Mouse (Mus musculus) midbrain, embryonic 15.5 days (tissue): Measurements from ENCODE around the gene Fgb. TPM values are rescaled to one million over a fixed set of nuclear protein-coding genes. Genes with fewer than 3 reads are reported as not detected.

ENCODE experiments used
- ATAC-seq: fragments of 200-750 bp; cut with Nextera tagmentation; replicated peaks from 2 replicates; pipeline ENCODE4 v1.8.0; 2017; ENCODE audit warnings: moderate TSS enrichment
- H3K27ac ChIP-seq: fragments of 300-500 bp; sonication (generic); 2 replicates; pipeline ENCODE4 v1.5.1; 2015; ENCODE audit warnings: mild to moderate bottlenecking, inconsistent platforms
- H3K27me3 ChIP-seq: fragments of 300-500 bp; sonication (generic); replicated peaks from 2 replicates; pipeline ENCODE4 v1.6.1; 2015; ENCODE audit warnings: inconsistent platforms
- H3K36me3 ChIP-seq: fragments of 300-500 bp; sonication (generic); replicated peaks from 2 replicates; pipeline ENCODE4 v1.6.1; 2015; ENCODE audit warnings: inconsistent platforms
- H3K4me1 ChIP-seq: fragments of 300-500 bp; sonication (generic); 2 replicates; pipeline ENCODE4 v1.6.1; 2015; ENCODE audit warnings: inconsistent platforms
- H3K4me2 ChIP-seq: fragments of 300-500 bp; sonication (generic); 2 replicates; pipeline ENCODE4 v1.6.1; 2015; ENCODE audit warnings: inconsistent platforms, mild to moderate bottlenecking, moderate library complexity
- H3K4me3 ChIP-seq: fragments of 300-500 bp; sonication (generic); 2 replicates; pipeline ENCODE4 v1.5.1; 2015; ENCODE audit warnings: mild to moderate bottlenecking, inconsistent platforms
- H3K9ac ChIP-seq: fragments of 300-500 bp; sonication (generic); 2 replicates; pipeline ENCODE4 v1.6.1; 2015; ENCODE audit warnings: mild to moderate bottlenecking, inconsistent platforms
- H3K9me3 ChIP-seq: fragments of 300-500 bp; sonication (generic); 2 replicates; pipeline ENCODE4 v1.6.1; 2016; ENCODE audit warnings: inconsistent platforms
- WGBS: fragments of 180-500 bp; shearing (Covaris S2); methylation state at CpG from one replicate; pipeline ENCODE4 v1.1.7; 2015; ENCODE audit warnings: mixed read lengths; 5-methylcytosine and 5-hydroxymethylcytosine counted together
- polyA plus RNA-seq: library from polyadenylated mRNA; unstranded; fragments of >200 nt; fragmentation: Nextera tagmentation; extraction: Ambion mirVana; gene quantifications from 2 replicates; pipeline ENCODE4 v1.2.1, GENCODE M21; 2015

Gene Fgb
- polyA plus RNA-seq: 0.51 TPM in 1 of 2 replicates, not detected in the other

- Histone ChIP-seq H3K27ac (no peak within 1 kb of the TSS), H3K9ac (no peak within 1 kb of the TSS), H3K4me2 (no peak within 1 kb of the TSS), H3K27me3 (no peaks in the 10 kb centered on the region), H3K9me3 (no peaks in the 10 kb centered on the region), H3K36me3 (no peaks in the 10 kb centered on the region), H3K4me1 (no peaks in the 10 kb centered on the region), H3K4me3 (no peak within 1 kb of the TSS)
- WGBS: 88% methylated on average over 8 of the region's 8 CpGs
- ATAC-seq: no peak
These were observed at the start of gene Fgb for GRCm38 (mm10) chr3:83049680-83050079. Fgb (minus strand) TSS chr3:83049863.

- Histone ChIP-seq H3K9me3 (no peaks in the 10 kb centered on the region), H3K36me3 (no peaks in the 10 kb centered on the region), H3K27me3 (no peaks in the 10 kb centered on the region), H3K4me2 (peak overlapping the region; percentile 55), H3K4me3 (peak overlapping the region; percentile 32; the same call in 1 of the 2 replicates), H3K9ac (peak overlapping the region; percentile 33; the same call in 1 of the 2 replicates), H3K27ac (peak overlapping the region; percentile 81), H3K4me1 (peaks cover 28% of the 10 kb centered on the region)
- ATAC-seq: peak; percentile 46
- 71% methylated on average over 1 of the region's 1 CpGs for WGBS
These were observed 49.5 kb upstream of the Fgb start for GRCm38 (mm10) chr3:83099139-83099538.

GRCm38 (mm10) chr3:83098546-83099034 lies 48.9 kb upstream of the Fgb start:
- Histone ChIP-seq H3K4me3 (peak overlapping the region; percentile 32), H3K36me3 (no peaks in the 10 kb centered on the region), H3K27me3 (no peaks in the 10 kb centered on the region), H3K4me2 (peak overlapping the region; percentile 55), H3K9me3 (no peaks in the 10 kb centered on the region), H3K9ac (peak overlapping the region; percentile 33; the same call in 1 of the 2 replicates), H3K27ac (peak overlapping the region; percentile 81), H3K4me1 (peaks cover 28% of the 10 kb centered on the region)
- peak; percentile 92 for ATAC-seq
- 1% methylated on average over 14 of the region's 14 CpGs for WGBS

- Histone ChIP-seq H3K4me2 (no peak overlapping the region), H3K27me3 (no peaks in the 10 kb centered on the region), H3K4me3 (no peak overlapping the region), H3K9me3 (no peaks in the 10 kb centered on the region), H3K9ac (no peak overlapping the region), H3K36me3 (no peaks in the 10 kb centered on the region), H3K27ac (0 out of 2 replicates have a peak overlapping the region, but pooled peaks have one; percentile 7), H3K4me1 (peaks cover 28% of the 10 kb centered on the region)
- 18% methylated on average over 6 of the region's 6 CpGs for WGBS
- ATAC-seq: 0 out of 2 replicates have a peak, but pooled peaks have one; percentile 10
These were observed 47.9 kb upstream of the Fgb start for GRCm38 (mm10) chr3:83097586-83097985.

GRCm38 (mm10) chr3:83080567-83081055 lies 30.9 kb upstream of the Fgb start:
- Histone ChIP-seq H3K9me3 (no peaks in the 10 kb centered on the region), H3K4me3 (peak overlapping the region; percentile 17; the same call in 1 of the 2 replicates), H3K4me2 (peak overlapping the region; percentile 46), H3K27me3 (no peaks in the 10 kb centered on the region), H3K9ac (no peak overlapping the region), H3K27ac (no peak overlapping the region), H3K36me3 (no peaks in the 10 kb centered on the region), H3K4me1 (peaks cover 6% of the 10 kb centered on the region)
- 5% methylated on average over 11 of the region's 11 CpGs for WGBS
- ATAC-seq: peak; percentile 70; the same call in 1 of the 2 replicates

- H3K4me3 ChIP-seq: no peak overlapping the region
- 18% methylated on average over 3 of the region's 3 CpGs for WGBS
- no peaks in the 10 kb centered on the region for H3K9me3 ChIP-seq
- peaks cover 10% of the 10 kb centered on the region for H3K36me3 ChIP-seq
- no peaks in the 10 kb centered on the region for H3K27me3 ChIP-seq
- H3K4me2 ChIP-seq: no peak overlapping the region
- H3K9ac ChIP-seq: no peak overlapping the region
- H3K4me1 ChIP-seq: peaks cover 6% of the 10 kb centered on the region
- H3K27ac ChIP-seq: no peak overlapping the region
- ATAC-seq: peak; percentile 48; the same call in 1 of the 2 replicates
These were observed 26.9 kb upstream of the Fgb start for GRCm38 (mm10) chr3:83076563-83076962.

GRCm38 (mm10) chr3:83070231-83070630 lies 20.6 kb upstream of the Fgb start:
- Histone ChIP-seq H3K27ac (no peak overlapping the region), H3K36me3 (peaks cover 60% of the 10 kb centered on the region), H3K9me3 (no peaks in the 10 kb centered on the region), H3K4me3 (no peak overlapping the region), H3K27me3 (no peaks in the 10 kb centered on the region), H3K4me2 (no peak overlapping the region), H3K9ac (no peak overlapping the region), H3K4me1 (no peaks in the 10 kb centered on the region)
- WGBS: 90% methylated on average over 4 of the region's 4 CpGs
- no peak for ATAC-seq

GRCm38 (mm10) chr3:83068869-83069268 lies 19.2 kb upstream of the Fgb start:
- WGBS: 96% methylated on average over 13 of the region's 13 CpGs
- Histone ChIP-seq H3K4me1 (no peaks in the 10 kb centered on the region), H3K27ac (no peak overlapping the region), H3K27me3 (no peaks in the 10 kb centered on the region), H3K36me3 (peaks cover 62% of the 10 kb centered on the region), H3K4me3 (no peak overlapping the region), H3K4me2 (no peak overlapping the region), H3K9ac (no peak overlapping the region), H3K9me3 (no peaks in the 10 kb centered on the region)
- ATAC-seq: no peak

- no peak for ATAC-seq
- no peaks in the 10 kb centered on the region for H3K27me3 ChIP-seq
- no peak overlapping the region for H3K4me3 ChIP-seq
- H3K9ac ChIP-seq: no peak overlapping the region
- no peak overlapping the region for H3K4me2 ChIP-seq
- 93% methylated on average over 9 of the region's 9 CpGs for WGBS
- H3K9me3 ChIP-seq: no peaks in the 10 kb centered on the region
- no peak overlapping the region for H3K27ac ChIP-seq
- peaks cover 68% of the 10 kb centered on the region for H3K36me3 ChIP-seq
- no peaks in the 10 kb centered on the region for H3K4me1 ChIP-seq
These were observed 18.3 kb upstream of the Fgb start for GRCm38 (mm10) chr3:83067920-83068319.

- Histone ChIP-seq H3K27me3 (no peaks in the 10 kb centered on the region), H3K4me1 (peaks cover 13% of the 10 kb centered on the region), H3K36me3 (peaks cover 37% of the 10 kb centered on the region), H3K4me2 (no peak overlapping the region), H3K4me3 (no peak overlapping the region; the same call in 1 of the 2 replicates), H3K27ac (no peak overlapping the region), H3K9ac (no peak overlapping the region), H3K9me3 (no peaks in the 10 kb centered on the region)
- no peak for ATAC-seq
- 97% methylated on average over 2 of the region's 2 CpGs for WGBS
These were observed 7.4 kb upstream of the Fgb start for GRCm38 (mm10) chr3:83057046-83057445.

- H3K27me3 ChIP-seq: no peaks in the 10 kb centered on the region
- peaks cover 13% of the 10 kb centered on the region for H3K4me1 ChIP-seq
- WGBS: under 1% methylated on average over 61 of the region's 61 CpGs
These were observed 5.8 kb upstream of the Fgb start, which contains the start of gene Plrg1 for GRCm38 (mm10) chr3:83055281-83056038. Plrg1 (plus strand) TSS chr3:83055522.

GRCm38 (mm10) chr3:83054759-83055158 lies 5.1 kb upstream of the Fgb start:
- H3K4me1 ChIP-seq: peaks cover 13% of the 10 kb centered on the region
- ATAC-seq: no peak
- peaks cover 15% of the 10 kb centered on the region for H3K36me3 ChIP-seq
- no peak overlapping the region for H3K9ac ChIP-seq
- WGBS: 38% methylated on average over 13 of the region's 13 CpGs
- H3K27me3 ChIP-seq: no peaks in the 10 kb centered on the region
- peak overlapping the region; percentile 84 for H3K4me3 ChIP-seq
- no peaks in the 10 kb centered on the region for H3K9me3 ChIP-seq
- H3K27ac ChIP-seq: no peak overlapping the region
- peak overlapping the region; percentile 50 for H3K4me2 ChIP-seq

More at GRCm38 (mm10) chr3:83055281-83056038, 5.8 kb upstream of the Fgb start, which contains the start of gene Plrg1:
- H3K4me3 ChIP-seq: peak within 1 kb of the TSS; percentile 84
- H3K27ac ChIP-seq: peak within 1 kb of the TSS; percentile 83
- no peaks in the 10 kb centered on the region for H3K9me3 ChIP-seq
- peak; percentile 99 for ATAC-seq
- H3K36me3 ChIP-seq: peaks cover 21% of the 10 kb centered on the region
- peak within 1 kb of the TSS; percentile 66 for H3K4me2 ChIP-seq
- H3K9ac ChIP-seq: peak within 1 kb of the TSS; percentile 79
